Mouse (Mus musculus) CH12.LX (cell line): ENCODE measurements around the gene Scarb1.

Experiments
- CTCF ChIP-seq, 2 experiments: IDR thresholded peaks in 1 of 2; conservative IDR thresholded peaks in 1 of 2; 2 replicates each; pipeline ENCODE4 v1.5.1; 2011 to 2012; ENCODE audit warnings: low read depth in 2 of 2, low read length in 2 of 2, improper control_type of control experiment in 1 of 2, inconsistent platforms in 1 of 2, mild to moderate bottlenecking in 1 of 2, moderate library complexity in 1 of 2
- E2F4 ChIP-seq: IDR thresholded peaks from 2 replicates; pipeline ENCODE4 v1.6.1; 2011; ENCODE audit warnings: low read depth, low read length, improper control_type of control experiment; ENCODE audit not compliant: insufficient replicate concordance
- EP300 ChIP-seq: IDR thresholded peaks from 2 replicates; pipeline ENCODE4 v1.6.1; 2011; ENCODE audit warnings: low read length, improper control_type of control experiment
- HCFC1 ChIP-seq: IDR thresholded peaks from 2 replicates; pipeline ENCODE4 v1.6.1; 2012; ENCODE audit warnings: low read depth, mild to moderate bottlenecking, inconsistent platforms, low read length, improper control_type of control experiment
- MAFK ChIP-seq: IDR thresholded peaks from 2 replicates; pipeline ENCODE4 v1.6.1; 2011; ENCODE audit warnings: low read length, improper control_type of control experiment; ENCODE audit not compliant: insufficient replicate concordance
- MEF2A ChIP-seq: IDR thresholded peaks from 2 replicates; pipeline ENCODE4 v1.6.1; 2014; ENCODE audit warnings: low read depth, mild to moderate bottlenecking, inconsistent platforms, low read length, improper control_type of control experiment, borderline replicate concordance
- MXI1 ChIP-seq: IDR thresholded peaks from 2 replicates; pipeline ENCODE4 v1.6.1; 2011; ENCODE audit warnings: mild to moderate bottlenecking, low read depth, low read length, improper control_type of control experiment
- POLR2A ChIP-seq: IDR thresholded peaks from 2 replicates; pipeline ENCODE4 v1.6.1; 2011; ENCODE audit warnings: low read depth, mild to moderate bottlenecking, improper control_type of control experiment, low read length
- TBP ChIP-seq: conservative IDR thresholded peaks from 2 replicates; pipeline ENCODE4 v1.6.1; 2011; ENCODE audit warnings: low read depth, low read length, improper control_type of control experiment
- TCF12 ChIP-seq: IDR thresholded peaks from 2 replicates; pipeline ENCODE4 v1.6.1; 2014; ENCODE audit warnings: low read depth, mild to moderate bottlenecking, inconsistent platforms, low read length, improper control_type of control experiment
- UBTF ChIP-seq: IDR thresholded peaks from 2 replicates; pipeline ENCODE4 v1.6.1; 2012; ENCODE audit warnings: low read depth, mild to moderate bottlenecking, inconsistent platforms, low read length, improper control_type of control experiment, moderate library complexity
- USF1 ChIP-seq: IDR thresholded peaks from 2 replicates; pipeline ENCODE4 v1.6.1; 2014; ENCODE audit warnings: low read depth, mild to moderate bottlenecking, inconsistent platforms, low read length, improper control_type of control experiment
- USF2 ChIP-seq: conservative IDR thresholded peaks from 2 replicates; pipeline ENCODE4 v1.6.1; 2011; ENCODE audit warnings: low read depth, low read length, improper control_type of control experiment
- ZC3H11A ChIP-seq: IDR thresholded peaks from 2 replicates; pipeline ENCODE4 v1.6.1; 2012; ENCODE audit warnings: low read depth, mild to moderate bottlenecking, inconsistent platforms, low read length, improper control_type of control experiment

GRCm38 (mm10) chr5:125333009-125333408, 7.9 kb downstream of the Scarb1 start:
- TF ChIP-seq CTCF (conservative IDR thresholded peaks at IDR 0.05 in 1 of 2, IDR thresholded peaks at IDR 0.05 in 1 of 2; ENCODE audit: low read depth in 2 of 2, low read length in 2 of 2), result no peak
- TF ChIP-seq POLR2A, result no peak
- TF ChIP-seq ZC3H11A, result no peak
- TF ChIP-seq MEF2A, result no peak
- no peak for TF ChIP-seq USF2
- no peak for TF ChIP-seq HCFC1
- no peak for TF ChIP-seq E2F4
- no peak for TF ChIP-seq EP300
- TF ChIP-seq MAFK, result no peak
- TF ChIP-seq MXI1, result no peak
- TF ChIP-seq TBP, result no peak
- no peak for TF ChIP-seq UBTF
- TF ChIP-seq USF1, result no peak
- TF ChIP-seq TCF12, result no peak
